Mouse (Mus musculus): ENCODE measurements around the gene S1pr5.

GRCm38 (mm10) chr9:21224576-21225414 lies 23.4 kb downstream of the S1pr5 start:
- peak; percentile 9; the same call in 1 of the 2 replicates for TF ChIP-seq CTCF (IDR thresholded peaks at IDR 0.05; ENCODE audit: low read depth)
- TF ChIP-seq EP300 (IDR thresholded peaks at IDR 0.05; ENCODE audit: low read depth), result no peak
